Mouse (Mus musculus): ENCODE data around the gene Zbtb45. TPM values are rescaled to one million over a fixed set of nuclear protein-coding genes. Genes with fewer than 3 reads are reported as not detected.

Zbtb45 gene
- polyA plus RNA-seq, 1 experiment from 2014 or later, result 37.8 TPM

GRCm38 (mm10) chr7:13007341-13008092, 2.3 kb downstream of the Zbtb45 start:
- Histone ChIP-seq H3K36me3 (peaks cover 42% of the 10 kb centered on the region), H3K27me3 (peaks cover 9% of the 10 kb centered on the region), H3K4me2 (peak overlapping the region; percentile 86), H3K4me1 (replicated peaks) (peaks cover 39% of the 10 kb centered on the region), H3K9ac (peak overlapping the region; percentile 81), H3K4me3 (peak overlapping the region; percentile 26), H3K27ac (replicated peaks) (0 out of 2 replicates have a peak overlapping the region, but pooled peaks have one; percentile 33), H3K9me3 (no peaks in the 10 kb centered on the region)
- WGBS, result 30% methylated on average over 57 of the region's 57 CpGs
- no peak for ATAC-seq (ENCODE audit: low read depth)

GRCm38 (mm10) chr7:13006531-13006930, 3.3 kb downstream of the Zbtb45 start:
- Histone ChIP-seq H3K4me2 (no peak overlapping the region), H3K27ac (replicated peaks) (no peak overlapping the region), H3K36me3 (peaks cover 42% of the 10 kb centered on the region), H3K9me3 (no peaks in the 10 kb centered on the region), H3K27me3 (peaks cover 9% of the 10 kb centered on the region), H3K9ac (no peak overlapping the region), H3K4me1 (replicated peaks) (peaks cover 39% of the 10 kb centered on the region), H3K4me3 (no peak overlapping the region)
- WGBS, result 80% methylated on average over 10 of the region's 10 CpGs
- ATAC-seq (ENCODE audit: low read depth), result no peak

GRCm38 (mm10) chr7:13006011-13006410, 3.8 kb downstream of the Zbtb45 start:
- no peak overlapping the region for H3K27ac ChIP-seq (replicated peaks)
- peaks cover 9% of the 10 kb centered on the region for H3K27me3 ChIP-seq
- H3K9ac ChIP-seq, result no peak overlapping the region; the same call in 1 of the 2 replicates
- ATAC-seq (ENCODE audit: low read depth), result no peak
- WGBS, result 91% methylated on average over 17 of the region's 17 CpGs
- peaks cover 42% of the 10 kb centered on the region for H3K36me3 ChIP-seq
- H3K4me1 ChIP-seq (replicated peaks), result peaks cover 39% of the 10 kb centered on the region
- no peaks in the 10 kb centered on the region for H3K9me3 ChIP-seq
- no peak overlapping the region for H3K4me2 ChIP-seq
- H3K4me3 ChIP-seq, result no peak overlapping the region

GRCm38 (mm10) chr7:13003380-13003779, 6.5 kb downstream of the Zbtb45 start:
- no peak overlapping the region for H3K27ac ChIP-seq (replicated peaks)
- peaks cover 24% of the 10 kb centered on the region for H3K4me1 ChIP-seq (replicated peaks)
- no peak for ATAC-seq (ENCODE audit: low read depth)
- no peak overlapping the region for H3K9ac ChIP-seq
- no peaks in the 10 kb centered on the region for H3K9me3 ChIP-seq
- H3K36me3 ChIP-seq, result peaks cover 42% of the 10 kb centered on the region
- H3K4me3 ChIP-seq, result no peak overlapping the region
- H3K27me3 ChIP-seq, result peaks cover 9% of the 10 kb centered on the region
- WGBS, result 75% methylated on average over 5 of the region's 5 CpGs
- no peak overlapping the region for H3K4me2 ChIP-seq

GRCm38 (mm10) chr7:13001584-13001983, 8.2 kb downstream of the Zbtb45 start:
- peaks cover 31% of the 10 kb centered on the region for H3K36me3 ChIP-seq
- ATAC-seq (ENCODE audit: low read depth), result no peak
- no peak overlapping the region for H3K9ac ChIP-seq
- H3K4me2 ChIP-seq, result no peak overlapping the region
- 59% methylated on average over 1 of the region's 1 CpGs for WGBS
- no peak overlapping the region for H3K27ac ChIP-seq (replicated peaks)
- H3K4me1 ChIP-seq (replicated peaks), result peaks cover 7% of the 10 kb centered on the region; the same call in 1 of the 2 replicates
- no peaks in the 10 kb centered on the region for H3K27me3 ChIP-seq
- H3K4me3 ChIP-seq, result no peak overlapping the region
- H3K9me3 ChIP-seq, result no peaks in the 10 kb centered on the region

- no peak for ATAC-seq (ENCODE audit: low read depth)
- 76% methylated on average over 3 of the region's 3 CpGs for WGBS
- H3K27ac ChIP-seq (replicated peaks), result no peak within 1 kb of the TSS
- no peak within 1 kb of the TSS for H3K4me3 ChIP-seq
- no peak within 1 kb of the TSS for H3K9ac ChIP-seq
- peaks cover 6% of the 10 kb centered on the region; the same call in 1 of the 2 replicates for H3K36me3 ChIP-seq
- no peaks in the 10 kb centered on the region for H3K4me1 ChIP-seq (replicated peaks)
- H3K27me3 ChIP-seq, result no peaks in the 10 kb centered on the region
- H3K4me2 ChIP-seq, result no peak within 1 kb of the TSS
- no peaks in the 10 kb centered on the region for H3K9me3 ChIP-seq
Measured at GRCm38 (mm10) chr7:12998851-12999250, 11.0 kb downstream of the Zbtb45 start, which contains the start of gene Trim28. TSS of gene Trim28 (plus strand) at chr7:12999114.

- no peaks in the 10 kb centered on the region for H3K27me3 ChIP-seq
- H3K9ac ChIP-seq, result no peak within 1 kb of the TSS
- no peak for ATAC-seq (ENCODE audit: low read depth)
- H3K36me3 ChIP-seq, result no peaks in the 10 kb centered on the region
- H3K27ac ChIP-seq (replicated peaks), result no peak within 1 kb of the TSS
- no peaks in the 10 kb centered on the region for H3K4me1 ChIP-seq (replicated peaks)
- H3K9me3 ChIP-seq, result no peaks in the 10 kb centered on the region
- no peak within 1 kb of the TSS for H3K4me2 ChIP-seq
- 84% methylated on average over 5 of the region's 5 CpGs for WGBS
- H3K4me3 ChIP-seq, result no peak within 1 kb of the TSS
Measured at GRCm38 (mm10) chr7:12998053-12998452, 11.8 kb downstream of the Zbtb45 start, which contains the start of gene Slc27a5. TSS of gene Slc27a5 (minus strand) at chr7:12998192.

GRCm38 (mm10) chr7:12997230-12997629, 12.6 kb downstream of the Zbtb45 start:
- no peaks in the 10 kb centered on the region for H3K36me3 ChIP-seq
- H3K9ac ChIP-seq, result no peak overlapping the region
- H3K4me3 ChIP-seq, result no peak overlapping the region
- WGBS, result 68% methylated on average over 5 of the region's 5 CpGs
- H3K4me1 ChIP-seq (replicated peaks), result no peaks in the 10 kb centered on the region
- H3K4me2 ChIP-seq, result no peak overlapping the region
- H3K27ac ChIP-seq (replicated peaks), result no peak overlapping the region
- no peaks in the 10 kb centered on the region; the same call in 1 of the 2 replicates for H3K27me3 ChIP-seq
- no peak for ATAC-seq (ENCODE audit: low read depth)
- no peaks in the 10 kb centered on the region for H3K9me3 ChIP-seq

GRCm38 (mm10) chr7:12995862-12996261, 14.0 kb downstream of the Zbtb45 start:
- Histone ChIP-seq H3K4me1 (replicated peaks) (no peaks in the 10 kb centered on the region), H3K9ac (no peak overlapping the region), H3K9me3 (no peaks in the 10 kb centered on the region), H3K4me2 (no peak overlapping the region), H3K36me3 (no peaks in the 10 kb centered on the region), H3K27me3 (no peaks in the 10 kb centered on the region; the same call in 1 of the 2 replicates), H3K27ac (replicated peaks) (no peak overlapping the region), H3K4me3 (no peak overlapping the region)
- ATAC-seq (ENCODE audit: low read depth), result no peak

GRCm38 (mm10) chr7:12993148-12993547, 16.7 kb downstream of the Zbtb45 start:
- no peaks in the 10 kb centered on the region for H3K4me1 ChIP-seq (replicated peaks)
- no peak overlapping the region for H3K9ac ChIP-seq
- 92% methylated on average over 10 of the region's 10 CpGs for WGBS
- H3K9me3 ChIP-seq, result no peaks in the 10 kb centered on the region
- no peak overlapping the region for H3K27ac ChIP-seq (replicated peaks)
- H3K4me3 ChIP-seq, result no peak overlapping the region
- no peak overlapping the region for H3K4me2 ChIP-seq
- no peaks in the 10 kb centered on the region; the same call in 1 of the 2 replicates for H3K27me3 ChIP-seq
- no peaks in the 10 kb centered on the region for H3K36me3 ChIP-seq
- ATAC-seq (ENCODE audit: low read depth), result no peak

GRCm38 (mm10) chr7:12992222-12992621, 17.6 kb downstream of the Zbtb45 start:
- Histone ChIP-seq H3K27me3 (no peaks in the 10 kb centered on the region; the same call in 1 of the 2 replicates), H3K36me3 (no peaks in the 10 kb centered on the region), H3K9ac (no peak overlapping the region), H3K4me1 (replicated peaks) (no peaks in the 10 kb centered on the region), H3K4me2 (no peak overlapping the region), H3K9me3 (no peaks in the 10 kb centered on the region), H3K27ac (replicated peaks) (no peak overlapping the region), H3K4me3 (no peak overlapping the region)
- no peak for ATAC-seq (ENCODE audit: low read depth)
- WGBS, result 6% methylated on average over 3 of the region's 3 CpGs

GRCm38 (mm10) chr7:12987409-12988189, 22.2 kb downstream of the Zbtb45 start:
- no peak overlapping the region for H3K4me2 ChIP-seq

More at GRCm38 (mm10) chr7:12987409-12988189, 22.2 kb downstream of the Zbtb45 start:
- Histone ChIP-seq H3K36me3 (0 out of 2 replicates have a peak, but pooled peaks cover 3% of the 10 kb centered on the region), H3K9ac (no peak overlapping the region), H3K27ac (replicated peaks) (no peak overlapping the region), H3K4me3 (no peak overlapping the region), H3K27me3 (no peaks in the 10 kb centered on the region), H3K9me3 (no peaks in the 10 kb centered on the region), H3K4me1 (replicated peaks) (no peaks in the 10 kb centered on the region)
- WGBS, result 86% methylated on average over 8 of the region's 8 CpGs
- no peak for ATAC-seq (ENCODE audit: low read depth)

All from neural tube, embryonic 13.5 days (tissue).